Mouse (Mus musculus) myocyte (in vitro differentiated cells): ENCODE measurements around the gene Gm37240.

ENCODE experiments used
- MAX ChIP-seq: IDR thresholded peaks from one replicate; pipeline ENCODE4 v1.6.1; 2011; ENCODE audit warnings: low read depth, mild to moderate bottlenecking, control low read depth
- POLR2A ChIP-seq: IDR thresholded peaks from one replicate; pipeline ENCODE4 v1.6.1; 2011; ENCODE audit warnings: low read depth, mild to moderate bottlenecking, control low read depth, moderate library complexity; ENCODE audit not compliant: insufficient read length
- POLR2AphosphoS2 ChIP-seq: IDR thresholded peaks from one replicate; pipeline ENCODE4 v1.6.1; 2011; ENCODE audit warnings: low read depth, control low read depth; ENCODE audit not compliant: insufficient read length
- TCF12 ChIP-seq: IDR thresholded peaks from one replicate; pipeline ENCODE4 v1.6.1; 2011; ENCODE audit warnings: mild to moderate bottlenecking, control low read depth; ENCODE audit not compliant: poor library complexity, insufficient read depth, severe bottlenecking
- USF1 ChIP-seq: IDR thresholded peaks from one replicate; pipeline ENCODE4 v1.6.1; 2011; ENCODE audit warnings: low read depth, mild to moderate bottlenecking, control low read depth, moderate library complexity

- TF ChIP-seq POLR2AphosphoS2: no peak
- TF ChIP-seq TCF12: no peak
- no peak for TF ChIP-seq POLR2A
- no peak for TF ChIP-seq USF1
- TF ChIP-seq MAX: no peak
Observed at GRCm38 (mm10) chr3:84450651-84451050, 1436.7 kb downstream of the Gm37240 start.
